Mouse (Mus musculus): ENCODE data around the gene Ccdc24.

DNA sequence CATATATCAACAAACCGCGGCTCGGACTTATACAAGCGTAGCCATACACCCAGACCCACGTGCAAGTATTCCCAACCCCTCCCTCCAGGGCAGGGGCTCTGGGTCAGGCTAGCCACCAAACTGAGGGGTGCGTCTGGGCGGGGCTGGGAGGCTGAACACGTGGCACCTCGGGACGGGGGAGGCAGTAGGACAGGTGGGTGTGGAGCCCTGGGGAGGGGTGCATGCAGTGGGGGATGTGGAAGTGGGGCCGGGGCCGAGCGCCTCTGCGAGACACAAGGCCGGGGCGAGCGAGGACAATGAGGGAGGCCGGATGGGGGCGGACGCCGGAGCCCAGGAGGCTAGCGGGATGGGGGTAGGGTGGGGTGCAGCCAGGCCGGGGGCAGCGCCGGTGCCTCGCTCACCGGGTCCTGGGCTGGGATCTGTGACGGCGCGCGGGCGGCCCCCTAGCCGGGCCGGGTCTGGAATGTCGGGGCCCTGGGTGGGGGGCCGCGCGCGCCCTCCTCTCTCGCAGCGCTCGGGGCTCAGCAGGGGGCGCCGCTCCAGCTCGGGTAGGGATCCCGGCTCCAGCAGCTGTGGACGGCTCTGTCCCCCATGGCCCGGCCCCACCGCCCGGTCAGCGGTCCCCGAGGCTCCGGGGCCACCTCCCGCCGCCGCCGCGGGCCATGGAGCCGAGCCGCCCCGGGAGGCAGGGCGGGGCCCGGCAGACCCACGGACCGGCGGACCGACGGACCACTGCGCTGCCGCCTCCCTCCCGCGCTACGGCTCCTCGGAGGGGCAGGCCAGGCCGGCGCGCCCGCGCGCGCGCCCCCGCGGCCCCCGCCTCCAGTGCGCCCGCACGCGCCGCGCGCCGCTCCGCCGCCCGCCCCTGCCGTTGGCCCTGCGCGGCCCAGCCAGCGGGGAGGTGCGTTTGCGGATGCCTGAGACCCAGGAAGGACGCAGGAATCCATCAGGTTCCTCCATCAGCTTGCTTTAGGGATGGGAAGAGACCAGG is 10.6 kb upstream of the Ccdc24 start, which contains the start of gene B4galt2:
- TF ChIP-seq CTCF (IDR thresholded peaks at IDR 0.05; ENCODE audit: extremely low read depth, insufficient read depth, insufficient read length, insufficient replicate concordance) (no peak), POLR2A (IDR thresholded peaks at IDR 0.05; ENCODE audit: low read depth, low read length) (no peak)

Data from spleen, adult 2 months (tissue).